Mouse (Mus musculus) kidney, embryonic 14.5 days (tissue): ENCODE data around the gene Cd69. TPM values are rescaled to one million over a fixed set of nuclear protein-coding genes. Genes with fewer than 3 reads are reported as not detected.

Source experiments
- ATAC-seq: fragments of 200-750 bp; cut with Nextera tagmentation; 2 replicates; pipeline ENCODE4 v1.8.0; 2017; ENCODE audit warnings: moderate number of reproducible peaks, mild to moderate bottlenecking, moderate TSS enrichment, moderate library complexity; ENCODE audit not compliant: low FRiP score, low TSS enrichment
- H3K27ac ChIP-seq: fragments of 300-500 bp; sonication (generic); 2 replicates; pipeline ENCODE4 v1.5.1; 2014; ENCODE audit warnings: low read depth, mild to moderate bottlenecking, low read length, moderate library complexity, mixed read lengths
- H3K27me3 ChIP-seq: fragments of 300-500 bp; sonication (generic); 2 replicates; pipeline ENCODE4 v1.6.1; 2014; ENCODE audit warnings: mild to moderate bottlenecking, low read length; ENCODE audit not compliant: control insufficient read depth, insufficient read depth
- H3K36me3 ChIP-seq: fragments of 300-500 bp; sonication (generic); 2 replicates; pipeline ENCODE4 v1.6.1; 2014; ENCODE audit warnings: low read length, mixed read lengths; ENCODE audit not compliant: control insufficient read depth, insufficient read depth
- H3K4me1 ChIP-seq: fragments of 300-500 bp; sonication (generic); 2 replicates; pipeline ENCODE4 v1.6.1; 2014; ENCODE audit warnings: low read length, mixed read lengths; ENCODE audit not compliant: control insufficient read depth, insufficient read depth
- H3K4me2 ChIP-seq: fragments of 300-500 bp; sonication (generic); replicated peaks from 2 replicates; pipeline ENCODE4 v1.6.1; 2014; ENCODE audit warnings: low read depth, mild to moderate bottlenecking, low read length
- H3K4me3 ChIP-seq: fragments of 300-500 bp; sonication (generic); 2 replicates; pipeline ENCODE4 v1.5.1; 2014; ENCODE audit warnings: mild to moderate bottlenecking, low read length
- H3K9ac ChIP-seq: fragments of 300-500 bp; sonication (generic); 2 replicates; pipeline ENCODE4 v1.6.1; 2014; ENCODE audit warnings: low read depth, mild to moderate bottlenecking, low read length, moderate library complexity
- H3K9me3 ChIP-seq: fragments of 300-500 bp; sonication (generic); 2 replicates; pipeline ENCODE4 v1.6.1; 2016; ENCODE audit warnings: low read length; ENCODE audit not compliant: control insufficient read depth
- WGBS: fragments of 180-500 bp; shearing (Covaris S2); extraction: QIAGEN DNeasy Blood & Tissue Kit; methylation state at CpG from one replicate; pipeline ENCODE4 v1.1.7; 2014; 5-methylcytosine and 5-hydroxymethylcytosine counted together
- polyA plus RNA-seq: library from polyadenylated mRNA; unstranded; fragments of >200 nt; fragmentation: Nextera tagmentation; extraction: Ambion mirVana; gene quantifications from 2 replicates; pipeline ENCODE4 v1.2.1, GENCODE M21; 2014

Gene Cd69
- polyA plus RNA-seq, 1 experiment from 2014 or later, result 0.04 TPM

DNA sequence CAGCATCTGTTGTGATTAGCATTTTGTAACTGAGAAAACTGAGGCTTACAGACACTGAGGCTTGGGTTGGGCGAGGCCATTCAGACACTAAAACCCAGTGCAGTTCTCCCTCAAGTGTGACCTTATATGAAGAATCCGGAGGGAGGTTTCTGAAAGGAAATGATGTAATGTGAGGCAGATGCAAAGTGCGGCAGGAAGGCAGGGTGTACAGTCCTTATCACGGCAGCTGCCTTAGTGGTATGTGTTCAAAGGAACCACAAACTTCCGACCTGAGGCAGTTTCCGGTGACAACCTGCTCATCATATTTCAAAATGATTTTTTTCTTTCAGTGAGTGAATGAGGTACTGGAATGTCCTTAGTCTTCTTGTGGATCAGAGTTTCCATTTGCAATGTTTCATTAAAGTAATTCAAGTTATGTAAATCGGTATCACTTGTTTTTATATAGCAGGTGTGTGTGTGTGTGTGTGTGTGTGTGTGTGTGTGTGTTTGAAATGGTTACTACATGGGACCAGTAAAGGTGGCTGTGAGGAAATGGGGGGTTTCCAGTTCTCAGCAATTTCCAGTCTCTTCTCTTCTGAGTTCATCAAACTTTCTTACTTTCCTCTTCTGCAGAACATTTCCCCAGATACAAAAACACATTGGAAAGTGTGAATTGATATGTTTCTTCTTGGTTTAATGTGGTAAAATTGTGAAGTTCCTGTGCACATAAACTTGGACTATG is 9.3 kb upstream of the Cd69 start:
- Histone ChIP-seq H3K4me1 (no peaks in the 10 kb centered on the region), H3K36me3 (no peaks in the 10 kb centered on the region), H3K4me2 (no peak overlapping the region), H3K27ac (no peak overlapping the region), H3K9ac (no peak overlapping the region), H3K27me3 (no peaks in the 10 kb centered on the region), H3K4me3 (no peak overlapping the region), H3K9me3 (no peaks in the 10 kb centered on the region)
- ATAC-seq, result no peak
- 69% methylated on average over 7 of the region's 7 CpGs for WGBS

DNA sequence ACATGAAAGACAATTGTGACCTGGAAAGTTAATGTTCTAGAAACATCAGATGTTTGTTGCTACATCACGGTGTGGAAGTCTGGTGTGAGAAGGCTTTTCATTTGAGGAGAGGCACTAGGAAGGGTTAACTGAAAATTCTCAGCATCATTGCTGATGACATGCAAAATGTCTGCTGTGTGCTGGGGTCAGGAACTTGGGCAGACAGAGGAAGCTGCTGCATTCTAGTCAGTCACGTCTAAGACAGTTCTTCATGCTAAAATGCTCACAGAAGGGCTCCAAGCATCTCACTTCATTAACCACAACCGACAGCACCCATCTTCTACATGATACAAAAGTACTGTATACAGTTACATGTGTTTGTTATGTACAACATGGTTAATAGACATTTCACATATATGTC is 8.0 kb upstream of the Cd69 start:
- 60% methylated on average over 3 of the region's 3 CpGs for WGBS
- H3K9me3 ChIP-seq, result no peaks in the 10 kb centered on the region
- H3K4me1 ChIP-seq, result no peaks in the 10 kb centered on the region
- H3K4me3 ChIP-seq, result no peak overlapping the region
- no peak overlapping the region for H3K4me2 ChIP-seq
- H3K9ac ChIP-seq, result no peak overlapping the region
- H3K36me3 ChIP-seq, result no peaks in the 10 kb centered on the region
- no peaks in the 10 kb centered on the region for H3K27me3 ChIP-seq
- ATAC-seq, result no peak
- no peak overlapping the region for H3K27ac ChIP-seq

DNA sequence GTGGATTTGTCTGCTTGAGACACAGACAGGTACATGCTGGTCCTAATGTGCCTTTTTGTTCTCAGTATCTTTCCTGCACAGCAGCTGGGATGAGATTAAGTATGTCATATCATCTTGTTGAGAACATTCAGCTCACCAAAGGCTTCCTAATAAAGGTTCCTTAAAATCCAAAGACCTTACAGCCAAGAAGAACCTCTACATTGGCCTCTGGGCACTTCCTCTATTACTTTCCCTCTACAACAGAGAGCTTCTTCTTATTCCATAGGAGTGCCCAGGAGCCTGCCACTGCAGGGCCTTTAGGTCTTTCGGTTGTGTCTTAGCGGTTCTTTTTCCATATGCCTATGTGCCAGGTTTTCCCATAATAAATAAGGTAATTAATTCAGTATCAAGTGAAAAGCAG is 1.2 kb upstream of the Cd69 start:
- Histone ChIP-seq H3K4me1 (no peaks in the 10 kb centered on the region), H3K27me3 (no peaks in the 10 kb centered on the region), H3K36me3 (no peaks in the 10 kb centered on the region), H3K4me2 (no peak overlapping the region), H3K4me3 (no peak overlapping the region), H3K9ac (no peak overlapping the region), H3K27ac (no peak overlapping the region), H3K9me3 (no peaks in the 10 kb centered on the region)
- WGBS, result 96% methylated on average over 2 of the region's 2 CpGs
- no peak for ATAC-seq

DNA sequence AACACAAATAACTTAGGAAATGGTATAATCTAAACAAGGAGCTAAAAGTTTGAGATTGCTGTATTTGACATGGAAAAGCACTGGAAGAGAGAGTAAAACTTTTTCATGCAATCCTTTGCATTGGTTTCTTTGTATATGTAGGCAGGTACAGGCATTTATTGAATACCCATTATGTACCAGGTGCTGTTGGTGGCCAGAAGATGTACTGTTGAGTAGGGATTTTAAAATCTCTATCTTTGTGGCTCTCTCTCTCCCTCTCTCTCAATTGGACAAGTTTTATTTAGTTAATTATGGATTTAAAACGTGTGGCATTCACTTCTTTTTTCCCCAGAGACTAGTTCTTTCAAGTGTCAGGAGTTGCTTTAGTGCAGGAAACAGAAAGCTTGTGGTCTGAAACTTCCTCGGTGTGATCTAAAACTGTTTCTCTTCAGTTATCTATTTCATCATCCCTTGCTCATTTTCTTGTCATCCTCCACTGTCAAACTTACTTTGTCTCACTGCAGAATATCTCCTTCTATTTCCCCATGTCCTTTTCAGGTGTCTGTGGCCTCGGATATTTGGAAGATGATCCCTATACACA is 478 bp upstream of the Cd69 start:
- Histone ChIP-seq H3K36me3 (no peaks in the 10 kb centered on the region), H3K4me3 (no peak overlapping the region), H3K9me3 (no peaks in the 10 kb centered on the region), H3K27ac (no peak overlapping the region), H3K4me1 (no peaks in the 10 kb centered on the region), H3K27me3 (no peaks in the 10 kb centered on the region), H3K4me2 (no peak overlapping the region), H3K9ac (no peak overlapping the region)
- no peak for ATAC-seq
- WGBS, result 71% methylated on average over 3 of the region's 3 CpGs

DNA sequence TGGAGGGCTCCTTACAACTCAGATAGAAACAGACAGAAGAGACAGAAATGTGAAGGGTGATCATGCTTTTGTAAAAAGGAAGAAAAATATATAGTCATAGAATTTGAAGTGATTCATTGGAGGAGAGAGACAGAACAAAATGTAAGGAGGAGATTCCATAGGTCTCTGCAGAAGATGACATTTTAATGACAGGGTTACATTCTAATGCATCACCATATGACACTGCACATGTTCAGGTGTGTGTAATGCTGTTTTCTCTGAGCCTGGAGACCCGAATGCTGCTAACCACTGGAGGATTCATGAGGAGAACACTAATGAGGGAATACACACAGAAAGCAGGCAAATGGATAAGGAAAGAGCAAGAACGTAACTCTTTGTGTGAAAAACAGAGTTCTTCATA is 760 bp downstream of the Cd69 start:
- 89% methylated on average over 2 of the region's 2 CpGs for WGBS
- Histone ChIP-seq H3K9ac (no peak overlapping the region), H3K27ac (no peak overlapping the region), H3K4me3 (no peak overlapping the region), H3K27me3 (no peaks in the 10 kb centered on the region), H3K36me3 (no peaks in the 10 kb centered on the region), H3K4me1 (no peaks in the 10 kb centered on the region), H3K9me3 (no peaks in the 10 kb centered on the region), H3K4me2 (no peak overlapping the region)
- ATAC-seq, result no peak

DNA sequence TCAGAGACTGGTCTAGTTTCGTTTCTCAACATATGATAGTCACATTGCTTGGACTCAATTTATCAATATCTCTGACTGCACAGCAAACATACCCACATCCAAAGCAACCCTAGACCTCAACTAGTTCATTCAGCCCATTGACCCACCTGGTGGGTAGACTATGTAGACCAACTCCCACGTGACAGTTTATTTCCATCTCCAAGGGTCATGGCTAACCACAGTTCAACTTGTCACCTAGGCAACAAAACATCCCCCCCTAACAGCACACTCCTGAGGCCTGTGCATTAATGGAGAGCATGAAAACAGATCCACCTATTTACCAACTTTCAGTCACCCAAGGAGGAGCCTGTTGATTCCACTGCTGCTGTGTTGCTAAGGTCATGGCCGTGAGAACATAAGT is 1.6 kb downstream of the Cd69 start:
- H3K9me3 ChIP-seq, result no peaks in the 10 kb centered on the region
- no peak overlapping the region for H3K27ac ChIP-seq
- H3K27me3 ChIP-seq, result no peaks in the 10 kb centered on the region
- H3K36me3 ChIP-seq, result no peaks in the 10 kb centered on the region
- no peak for ATAC-seq
- H3K4me2 ChIP-seq, result no peak overlapping the region
- 87% methylated on average over 3 of the region's 3 CpGs for WGBS
- no peak overlapping the region for H3K9ac ChIP-seq
- H3K4me1 ChIP-seq, result no peaks in the 10 kb centered on the region
- H3K4me3 ChIP-seq, result no peak overlapping the region

DNA sequence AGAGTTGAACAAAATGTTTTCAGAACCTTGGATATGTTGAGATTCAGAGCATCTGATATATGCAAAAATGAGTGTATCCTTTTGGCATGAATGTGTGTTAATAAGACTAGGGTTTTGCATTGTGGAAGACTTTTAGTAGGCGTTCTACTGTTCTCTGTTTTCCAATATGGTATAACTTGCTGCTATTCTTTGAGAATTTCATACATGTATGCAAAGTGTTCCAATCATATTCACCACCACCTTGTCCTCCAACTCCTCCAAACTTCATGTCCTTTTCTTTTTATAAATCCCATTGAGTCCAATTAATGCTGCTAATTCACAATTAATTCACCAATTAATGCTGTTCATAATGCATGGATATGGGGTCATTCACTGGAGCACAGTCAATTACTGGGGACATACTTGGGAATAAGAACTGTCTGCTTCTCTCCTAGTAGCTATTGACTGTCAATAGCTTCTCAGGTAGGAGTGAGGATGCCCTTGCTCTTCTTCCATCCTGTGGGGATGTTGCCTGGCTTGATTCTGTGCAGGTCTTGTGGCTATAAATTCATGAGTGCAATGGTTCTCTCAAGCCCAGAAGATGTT is 8.7 kb downstream of the Cd69 start:
- ATAC-seq, result no peak
- Histone ChIP-seq H3K9me3 (no peaks in the 10 kb centered on the region), H3K4me1 (no peaks in the 10 kb centered on the region), H3K36me3 (no peaks in the 10 kb centered on the region), H3K4me2 (no peak overlapping the region), H3K4me3 (no peak overlapping the region), H3K27ac (no peak overlapping the region), H3K9ac (no peak overlapping the region), H3K27me3 (no peaks in the 10 kb centered on the region)
- 76% methylated on average over 1 of the region's 1 CpGs for WGBS

DNA sequence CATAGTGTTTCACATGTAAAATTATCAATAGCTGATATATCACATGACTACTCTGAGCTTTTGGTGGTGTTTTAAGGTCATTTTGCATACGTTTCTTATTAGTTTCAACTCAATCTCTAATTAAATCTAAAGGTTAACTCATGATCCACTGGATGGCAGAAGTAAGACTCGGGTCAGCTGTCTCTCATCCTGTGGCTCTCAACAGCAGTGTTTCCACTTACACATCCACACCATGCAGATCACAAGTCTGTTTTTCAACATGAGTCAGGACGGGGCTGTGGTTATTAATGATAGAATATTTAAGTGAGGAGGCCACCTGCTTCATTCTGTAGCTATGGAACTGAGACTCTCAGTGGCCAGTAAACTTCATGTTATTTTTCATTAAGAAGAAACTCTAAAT is 9.4 kb downstream of the Cd69 start:
- H3K27me3 ChIP-seq, result no peaks in the 10 kb centered on the region
- H3K4me1 ChIP-seq, result no peaks in the 10 kb centered on the region
- no peak overlapping the region for H3K9ac ChIP-seq
- H3K27ac ChIP-seq, result no peak overlapping the region
- 76% methylated on average over 3 of the region's 3 CpGs for WGBS
- H3K36me3 ChIP-seq, result no peaks in the 10 kb centered on the region
- H3K4me3 ChIP-seq, result no peak overlapping the region
- H3K9me3 ChIP-seq, result no peaks in the 10 kb centered on the region
- no peak overlapping the region for H3K4me2 ChIP-seq
- no peak for ATAC-seq

DNA sequence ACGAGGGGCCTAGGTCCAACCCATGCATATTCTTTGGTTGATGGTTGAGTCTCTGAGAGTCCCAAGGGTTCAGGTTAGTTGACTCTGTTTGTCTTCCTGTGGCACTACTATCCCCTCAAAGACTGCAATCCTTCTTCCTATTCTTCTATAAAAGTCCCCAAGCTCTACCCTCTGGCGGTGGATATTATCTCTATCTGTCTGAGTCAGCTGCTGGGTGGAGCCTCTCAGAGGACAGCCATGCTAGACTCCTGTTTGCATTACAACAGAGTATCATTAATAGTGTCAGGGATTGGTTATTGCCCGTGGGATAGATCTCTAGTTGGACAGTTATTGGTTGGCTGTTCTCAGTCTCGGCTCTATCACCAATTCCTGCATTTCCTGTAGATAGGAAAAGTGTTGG is 14.3 kb downstream of the Cd69 start:
- H3K9ac ChIP-seq, result no peak overlapping the region
- no peak for ATAC-seq
- H3K27ac ChIP-seq, result no peak overlapping the region
- H3K36me3 ChIP-seq, result no peaks in the 10 kb centered on the region
- H3K4me1 ChIP-seq, result no peaks in the 10 kb centered on the region
- 87% methylated on average over 4 of the region's 4 CpGs for WGBS
- H3K27me3 ChIP-seq, result no peaks in the 10 kb centered on the region
- no peak overlapping the region for H3K4me2 ChIP-seq
- H3K9me3 ChIP-seq, result no peaks in the 10 kb centered on the region
- no peak overlapping the region for H3K4me3 ChIP-seq
